Mouse (Mus musculus) limb, embryonic 14.5 days (tissue): ENCODE data around the gene Crybg3. TPM values are rescaled to one million over a fixed set of nuclear protein-coding genes. Genes with fewer than 3 reads are reported as not detected.

Source experiments
- ATAC-seq: fragments of 200-750 bp; cut with Nextera tagmentation; 2 replicates; pipeline ENCODE4 v1.8.0; 2017; ENCODE audit warnings: low read depth, moderate number of reproducible peaks, moderate TSS enrichment; ENCODE audit not compliant: low FRiP score
- DNase-seq: peaks from one replicate; pipeline ENCODE4 v3.0.0-alpha.2; 2015; ENCODE audit warnings: low spot score
- H3K27ac ChIP-seq: fragments of 300-500 bp; sonication (generic); replicated peaks from 2 replicates; pipeline ENCODE4 v1.5.1; 2014; ENCODE audit warnings: low read depth, mild to moderate bottlenecking, low read length, moderate library complexity, mixed read lengths
- H3K27me3 ChIP-seq: fragments of 300-500 bp; sonication (generic); 2 replicates; pipeline ENCODE4 v1.6.1; 2014; ENCODE audit warnings: low read length, mixed read lengths; ENCODE audit not compliant: control insufficient read depth, insufficient read depth
- H3K36me3 ChIP-seq: fragments of 300-500 bp; sonication (generic); 2 replicates; pipeline ENCODE4 v1.6.1; 2014; ENCODE audit warnings: mild to moderate bottlenecking, low read length, moderate library complexity, mixed read lengths; ENCODE audit not compliant: control insufficient read depth, insufficient read depth
- H3K4me1 ChIP-seq: fragments of 300-500 bp; sonication (generic); 2 replicates; pipeline ENCODE4 v1.6.1; 2014; ENCODE audit warnings: antibody characterized with exemption, low read length, mixed read lengths; ENCODE audit not compliant: control insufficient read depth, insufficient read depth
- H3K4me2 ChIP-seq: fragments of 300-500 bp; sonication (generic); replicated peaks from 2 replicates; pipeline ENCODE4 v1.6.1; 2014; ENCODE audit warnings: low read depth, mild to moderate bottlenecking, low read length, moderate library complexity; ENCODE audit not compliant: severe bottlenecking
- H3K4me3 ChIP-seq: fragments of 300-500 bp; sonication (generic); replicated peaks from 2 replicates; pipeline ENCODE4 v1.5.1; 2014; ENCODE audit warnings: low read length
- H3K9ac ChIP-seq: fragments of 300-500 bp; sonication (generic); 2 replicates; pipeline ENCODE4 v1.6.1; 2014; ENCODE audit warnings: mild to moderate bottlenecking, low read depth, low read length, moderate library complexity; ENCODE audit not compliant: severe bottlenecking
- H3K9me3 ChIP-seq: fragments of 300-500 bp; sonication (generic); 2 replicates; pipeline ENCODE4 v1.6.1; 2016; ENCODE audit warnings: low read length; ENCODE audit not compliant: control insufficient read depth
- POLR2A ChIP-seq: fragments of 200-500 bp; IDR thresholded peaks from 2 replicates; pipeline ENCODE4 v1.8.0; 2012; ENCODE audit warnings: inconsistent platforms, mild to moderate bottlenecking, moderate library complexity, borderline replicate concordance; ENCODE audit not compliant: insufficient read depth, insufficient read length; ENCODE audit errors: extremely low read depth
- WGBS: fragments of 180-500 bp; shearing (Covaris S2); extraction: QIAGEN DNeasy Blood & Tissue Kit; methylation state at CpG from one replicate; pipeline ENCODE4 v1.1.7; 2014; 5-methylcytosine and 5-hydroxymethylcytosine counted together
- polyA plus RNA-seq, 2 experiments: library from polyadenylated mRNA; depleted of rRNA in 1 of 2; stranded (reverse) in 1 of 2; unstranded in 1 of 2; fragments of >200 nt; fragmentation: Nextera tagmentation in 1 of 2; extraction: Ambion mirVana in 1 of 2; gene quantifications; 2 replicates each; pipeline versions ENCODE4 v1.2.1 to v1.2.3; 2012 to 2014

Crybg3 gene
- polyA plus RNA-seq (2012; rRNA removed) (15.3 and 16.6 TPM in 2 replicates), polyA plus RNA-seq (2014; fragmentation: Nextera tagmentation; extraction: Ambion mirVana) (17.2 and 19.3 TPM in 2 replicates)

DNA sequence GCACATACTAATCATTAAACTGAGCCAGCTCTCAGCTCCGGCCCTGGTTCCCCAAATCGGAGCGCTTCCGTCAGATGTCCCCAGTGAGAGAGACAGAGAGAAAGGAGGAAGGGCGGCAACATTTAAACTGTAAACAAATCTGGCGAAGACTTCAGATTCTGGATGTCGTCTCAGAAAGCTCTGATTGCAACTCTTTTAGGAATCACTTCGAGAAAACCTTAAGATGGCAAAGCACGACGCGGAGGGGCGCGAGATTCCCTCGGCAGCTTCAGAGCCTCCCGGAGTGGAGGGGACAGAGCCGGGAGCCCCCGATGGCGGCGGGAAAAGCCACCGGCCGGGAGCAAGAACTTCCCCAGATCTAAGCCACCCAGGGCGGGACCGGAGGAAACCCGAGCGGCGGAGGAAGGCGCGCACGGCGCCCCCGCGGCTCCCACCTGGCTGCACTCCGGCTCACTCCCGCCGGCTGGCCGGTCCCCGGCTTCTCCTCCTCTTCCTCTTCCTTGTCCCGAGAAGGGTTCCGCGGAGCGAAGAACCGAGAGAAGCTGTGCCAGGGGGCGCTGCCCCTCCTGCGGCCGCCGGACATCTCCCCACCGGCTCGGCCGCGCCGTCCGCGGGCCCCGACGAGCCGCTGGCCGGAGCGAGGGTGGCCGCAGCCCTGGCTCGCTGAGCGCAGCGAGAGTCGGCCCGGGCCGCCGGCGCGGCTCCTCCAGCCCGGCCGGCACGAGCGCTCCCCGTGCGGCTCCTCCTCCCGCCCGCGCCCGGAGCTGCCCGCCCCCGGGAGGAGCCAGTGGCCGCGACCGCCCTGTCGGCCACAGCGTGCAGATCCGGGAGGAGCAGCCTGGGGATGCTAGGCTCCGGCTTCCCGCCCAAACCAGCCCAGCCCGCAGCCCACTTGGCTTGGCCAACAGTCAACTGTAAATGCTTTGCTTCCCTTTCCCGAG, at the start of gene Crybg3:
Gene Crybg3, minus strand, starts transcription at position 669 of the 941 bp plus-strand sequence.
- Histone ChIP-seq H3K27me3 (no peaks in the 10 kb centered on the region), H3K9me3 (no peaks in the 10 kb centered on the region), H3K9ac (peak within 1 kb of the TSS; percentile 82), H3K36me3 (no peaks in the 10 kb centered on the region), H3K4me1 (peaks cover 6% of the 10 kb centered on the region), H3K4me3 (peak within 1 kb of the TSS; percentile 89), H3K27ac (peak within 1 kb of the TSS; percentile 76), H3K4me2 (peak within 1 kb of the TSS; percentile 57)
- peak; percentile 92 for ATAC-seq
- WGBS, result under 1% methylated on average over 67 of the region's 90 CpGs
- peak; percentile 63 for DNase-seq
- TF ChIP-seq POLR2A, result 0 out of 2 replicates have a peak, but pooled peaks have one; percentile 27

DNA sequence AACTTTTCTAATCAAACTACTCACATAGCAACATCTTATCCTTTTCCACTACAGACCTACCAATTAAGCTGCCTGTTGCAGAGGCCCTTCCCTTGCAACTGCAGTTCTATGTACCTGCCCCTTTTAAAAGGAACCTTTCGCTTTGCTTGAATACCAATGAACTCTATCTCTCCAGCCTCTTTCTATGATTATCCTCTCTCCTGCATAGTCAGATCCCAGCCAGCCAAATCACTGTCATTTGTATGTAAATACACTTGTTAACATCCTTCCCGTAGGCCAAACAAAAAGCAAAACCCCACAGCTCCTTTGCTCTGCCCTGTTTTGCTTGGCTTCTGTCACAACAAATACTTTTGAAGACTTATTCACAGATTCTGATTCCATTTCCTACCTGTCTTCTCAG, 43.0 kb upstream of the Crybg3 start:
- Histone ChIP-seq H3K4me3 (no peak overlapping the region), H3K9ac (no peak overlapping the region), H3K36me3 (no peaks in the 10 kb centered on the region), H3K4me1 (no peaks in the 10 kb centered on the region), H3K4me2 (no peak overlapping the region), H3K27ac (no peak overlapping the region), H3K9me3 (no peaks in the 10 kb centered on the region), H3K27me3 (no peaks in the 10 kb centered on the region)
- DNase-seq, result no peak
- TF ChIP-seq POLR2A, result no peak
- ATAC-seq, result no peak
- 70% methylated on average over 2 of the region's 2 CpGs for WGBS

DNA sequence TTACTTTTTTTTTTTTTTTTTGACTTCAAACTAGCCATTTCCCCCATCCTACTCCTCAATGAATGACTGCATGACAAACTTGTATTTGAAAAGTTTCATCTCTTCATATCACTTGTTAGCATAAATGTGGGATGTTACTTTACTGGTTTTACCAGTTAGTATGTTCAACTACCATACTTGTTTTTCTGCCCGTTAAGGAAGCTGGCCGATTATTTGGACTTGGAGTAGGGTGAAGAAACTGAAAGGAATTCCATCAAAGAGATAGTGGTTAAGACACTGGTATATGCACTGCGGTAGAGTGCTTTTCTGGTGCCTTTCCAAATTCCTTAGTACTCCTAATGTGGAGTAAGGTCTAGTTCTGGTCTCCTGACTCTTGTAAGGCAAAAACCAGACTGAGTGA, 39.2 kb upstream of the Crybg3 start:
- Histone ChIP-seq H3K4me3 (peak overlapping the region; percentile 75), H3K27ac (no peak overlapping the region), H3K4me1 (no peaks in the 10 kb centered on the region; the same call in 1 of the 2 replicates), H3K36me3 (no peaks in the 10 kb centered on the region), H3K9me3 (no peaks in the 10 kb centered on the region), H3K27me3 (no peaks in the 10 kb centered on the region), H3K4me2 (peak overlapping the region; percentile 69; the same call in 1 of the 2 replicates), H3K9ac (no peak overlapping the region; the same call in 1 of the 2 replicates)
- no peak for TF ChIP-seq POLR2A
- DNase-seq (no peak), ATAC-seq (no peak)
- 80% methylated on average over 3 of the region's 3 CpGs for WGBS

DNA sequence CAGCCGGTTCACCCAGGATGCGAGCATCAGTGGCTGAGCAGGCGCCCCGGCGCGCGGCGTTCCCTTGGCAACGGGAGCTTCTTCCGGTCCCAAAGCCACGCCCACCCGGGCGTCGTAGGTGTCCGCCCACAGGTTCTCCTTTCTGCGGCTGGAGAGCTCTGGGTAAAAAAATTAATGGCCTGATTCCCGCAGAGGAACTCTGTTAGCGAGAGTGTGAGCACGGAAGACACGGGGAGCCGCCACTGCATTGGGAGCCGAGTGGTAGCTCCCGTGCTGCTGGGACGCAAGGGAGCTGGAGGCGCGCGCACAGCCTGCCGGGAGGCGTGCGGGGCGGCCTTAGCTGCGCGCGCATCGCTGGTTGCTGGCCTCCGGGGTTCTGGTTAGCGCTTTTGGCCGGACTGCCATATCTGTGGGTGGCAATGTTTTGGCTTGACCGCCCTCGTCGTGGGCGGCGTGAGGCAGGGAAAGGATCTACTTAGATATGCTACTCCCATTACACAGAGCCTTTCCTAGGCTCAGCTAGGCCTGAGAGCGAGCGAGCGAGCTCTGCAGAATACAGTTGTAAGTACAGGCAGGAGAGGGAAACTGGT, 38.4 kb upstream of the Crybg3 start, which contains the start of gene Arl6:
Gene Arl6, minus strand, starts transcription at position 290 of the 590 bp plus-strand sequence.
- ATAC-seq (peak; percentile 98), DNase-seq (peak; percentile 94)
- peak within 1 kb of the TSS; percentile 93 for H3K27ac ChIP-seq
- H3K4me3 ChIP-seq, result peak within 1 kb of the TSS; percentile 75
- no peaks in the 10 kb centered on the region; the same call in 1 of the 2 replicates for H3K4me1 ChIP-seq
- no peaks in the 10 kb centered on the region for H3K36me3 ChIP-seq
- peak within 1 kb of the TSS; percentile 69 for H3K4me2 ChIP-seq
- H3K27me3 ChIP-seq, result no peaks in the 10 kb centered on the region
- under 1% methylated on average over 46 of the region's 46 CpGs for WGBS
- TF ChIP-seq POLR2A, result 0 out of 2 replicates have a peak, but pooled peaks have one; percentile 43
- peak within 1 kb of the TSS; percentile 75 for H3K9ac ChIP-seq
- no peaks in the 10 kb centered on the region for H3K9me3 ChIP-seq

DNA sequence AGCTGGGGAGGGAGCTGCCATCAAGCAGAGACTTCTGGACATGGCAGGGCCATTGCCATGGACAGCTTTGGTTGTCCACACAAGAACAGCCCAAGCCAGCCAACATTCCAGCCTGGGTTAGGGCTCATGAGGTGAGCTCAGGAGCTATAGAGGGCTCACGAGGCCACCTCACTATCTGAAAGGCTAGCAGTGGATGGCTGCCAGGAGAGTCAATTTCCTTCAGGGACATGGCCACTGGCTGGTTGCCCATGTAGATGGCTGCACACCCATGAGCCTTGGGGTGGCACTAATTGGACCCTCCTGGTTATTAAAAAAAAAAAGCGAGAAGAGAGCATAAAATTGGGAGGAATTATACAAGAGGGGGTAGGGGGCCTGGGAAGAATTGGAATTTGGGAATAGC, 33.8 kb upstream of the Crybg3 start:
- Histone ChIP-seq H3K9me3 (no peaks in the 10 kb centered on the region), H3K27me3 (no peaks in the 10 kb centered on the region), H3K36me3 (0 out of 2 replicates have a peak, but pooled peaks cover 2% of the 10 kb centered on the region), H3K4me1 (no peaks in the 10 kb centered on the region; the same call in 1 of the 2 replicates), H3K4me3 (no peak overlapping the region), H3K9ac (no peak overlapping the region), H3K27ac (no peak overlapping the region), H3K4me2 (no peak overlapping the region)
- WGBS, result 82% methylated on average over 2 of the region's 2 CpGs
- DNase-seq (no peak), ATAC-seq (no peak)
- no peak for TF ChIP-seq POLR2A
